Mouse (Mus musculus): ENCODE data around the gene Ppp1r21. TPM values are rescaled to one million over a fixed set of nuclear protein-coding genes. Genes with fewer than 3 reads are reported as not detected.

The Ppp1r21 gene
- polyA plus RNA-seq, 1 experiment = 47.7 TPM

GRCm38 (mm10) chr17:88613172-88613571 lies 83.3 kb downstream of the Ppp1r21 start:
- Histone ChIP-seq H3K27ac (ENCODE audit: insufficient read depth, low read depth, low read length) (no peak overlapping the region), H3K36me3 (ENCODE audit: control insufficient read depth, insufficient read depth, low read length) (no peaks in the 10 kb centered on the region), H3K4me3 (ENCODE audit: insufficient read depth, low read depth, low read length) (no peak overlapping the region), H3K27me3 (replicated peaks; ENCODE audit: control insufficient read depth, insufficient read depth, low read length) (no peaks in the 10 kb centered on the region), H3K4me1 (ENCODE audit: control insufficient read depth, insufficient read depth, low read length) (no peaks in the 10 kb centered on the region)
- TF ChIP-seq POLR2A (IDR thresholded peaks at IDR 0.05; ENCODE audit: low read depth, low read length) (no peak), CTCF (conservative IDR thresholded peaks at IDR 0.05; ENCODE audit: insufficient read depth, insufficient read length, low read depth, low read length) (no peak)
- WGBS = 85% methylated on average over 6 of the region's 6 CpGs
- no peak for DNase-seq

GRCm38 (mm10) chr17:88613721-88614120 lies 83.8 kb downstream of the Ppp1r21 start:
- TF ChIP-seq CTCF (conservative IDR thresholded peaks at IDR 0.05; ENCODE audit: insufficient read depth, insufficient read length, low read depth, low read length) = no peak
- TF ChIP-seq POLR2A (IDR thresholded peaks at IDR 0.05; ENCODE audit: low read depth, low read length) = no peak
- no peaks in the 10 kb centered on the region for H3K4me1 ChIP-seq (ENCODE audit: control insufficient read depth, insufficient read depth, low read length)
- WGBS = 96% methylated on average over 3 of the region's 3 CpGs
- H3K36me3 ChIP-seq (ENCODE audit: control insufficient read depth, insufficient read depth, low read length) = no peaks in the 10 kb centered on the region
- H3K4me3 ChIP-seq (ENCODE audit: insufficient read depth, low read depth, low read length) = no peak overlapping the region
- H3K27me3 ChIP-seq (replicated peaks; ENCODE audit: control insufficient read depth, insufficient read depth, low read length) = no peaks in the 10 kb centered on the region
- DNase-seq = no peak
- H3K27ac ChIP-seq (ENCODE audit: insufficient read depth, low read depth, low read length) = no peak overlapping the region

DNA sequence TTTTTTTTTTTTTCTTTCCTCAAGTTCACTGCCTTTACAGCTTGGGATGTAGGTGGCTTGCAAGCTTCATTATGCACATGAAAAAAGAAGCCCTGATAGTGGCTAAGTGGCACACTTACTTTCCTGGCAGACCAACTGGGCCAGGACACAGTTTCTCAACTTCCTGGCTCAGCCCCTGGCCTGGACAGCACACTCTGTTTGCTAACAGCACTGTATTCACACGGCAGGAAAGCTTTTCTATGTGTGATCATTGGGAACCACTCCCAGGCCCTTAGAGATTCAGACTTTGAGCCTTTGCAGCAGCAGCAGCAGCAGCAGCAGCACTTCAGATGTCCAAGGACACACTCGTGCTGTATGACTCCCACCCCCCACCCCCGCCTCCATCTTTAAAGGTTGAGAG lies 84.3 kb downstream of the Ppp1r21 start:
- 38% methylated on average over 3 of the region's 3 CpGs for WGBS
- Histone ChIP-seq H3K36me3 (ENCODE audit: control insufficient read depth, insufficient read depth, low read length) (no peaks in the 10 kb centered on the region), H3K27me3 (replicated peaks; ENCODE audit: control insufficient read depth, insufficient read depth, low read length) (no peaks in the 10 kb centered on the region), H3K4me1 (ENCODE audit: control insufficient read depth, insufficient read depth, low read length) (no peaks in the 10 kb centered on the region), H3K27ac (ENCODE audit: insufficient read depth, low read depth, low read length) (no peak overlapping the region), H3K4me3 (ENCODE audit: insufficient read depth, low read depth, low read length) (no peak overlapping the region)
- DNase-seq = no peak
- TF ChIP-seq CTCF (conservative IDR thresholded peaks at IDR 0.05; ENCODE audit: insufficient read depth, insufficient read length, low read depth, low read length) (no peak), POLR2A (IDR thresholded peaks at IDR 0.05; ENCODE audit: low read depth, low read length) (no peak)

GRCm38 (mm10) chr17:88614733-88615132 lies 84.8 kb downstream of the Ppp1r21 start:
- Histone ChIP-seq H3K27ac (ENCODE audit: insufficient read depth, low read depth, low read length) (no peak overlapping the region), H3K4me3 (ENCODE audit: insufficient read depth, low read depth, low read length) (no peak overlapping the region), H3K27me3 (replicated peaks; ENCODE audit: control insufficient read depth, insufficient read depth, low read length) (no peaks in the 10 kb centered on the region), H3K36me3 (ENCODE audit: control insufficient read depth, insufficient read depth, low read length) (no peaks in the 10 kb centered on the region), H3K4me1 (ENCODE audit: control insufficient read depth, insufficient read depth, low read length) (no peaks in the 10 kb centered on the region)
- no peak for DNase-seq
- TF ChIP-seq POLR2A (IDR thresholded peaks at IDR 0.05; ENCODE audit: low read depth, low read length) (no peak), CTCF (conservative IDR thresholded peaks at IDR 0.05; ENCODE audit: insufficient read depth, insufficient read length, low read depth, low read length) (no peak)
- WGBS = 100% methylated on average over 1 of the region's 1 CpGs

GRCm38 (mm10) chr17:88615492-88616155 lies 85.7 kb downstream of the Ppp1r21 start:
- Histone ChIP-seq H3K4me3 (ENCODE audit: insufficient read depth, low read depth, low read length) (no peak overlapping the region), H3K27me3 (replicated peaks; ENCODE audit: control insufficient read depth, insufficient read depth, low read length) (no peaks in the 10 kb centered on the region), H3K4me1 (ENCODE audit: control insufficient read depth, insufficient read depth, low read length) (no peaks in the 10 kb centered on the region), H3K36me3 (ENCODE audit: control insufficient read depth, insufficient read depth, low read length) (no peaks in the 10 kb centered on the region), H3K27ac (ENCODE audit: insufficient read depth, low read depth, low read length) (no peak overlapping the region)
- no peak for DNase-seq
- 71% methylated on average over 1 of the region's 1 CpGs for WGBS
- no peak for TF ChIP-seq POLR2A (IDR thresholded peaks at IDR 0.05; ENCODE audit: low read depth, low read length)
- no peak for TF ChIP-seq CTCF (conservative IDR thresholded peaks at IDR 0.05; ENCODE audit: insufficient read depth, insufficient read length, low read depth, low read length)

DNA sequence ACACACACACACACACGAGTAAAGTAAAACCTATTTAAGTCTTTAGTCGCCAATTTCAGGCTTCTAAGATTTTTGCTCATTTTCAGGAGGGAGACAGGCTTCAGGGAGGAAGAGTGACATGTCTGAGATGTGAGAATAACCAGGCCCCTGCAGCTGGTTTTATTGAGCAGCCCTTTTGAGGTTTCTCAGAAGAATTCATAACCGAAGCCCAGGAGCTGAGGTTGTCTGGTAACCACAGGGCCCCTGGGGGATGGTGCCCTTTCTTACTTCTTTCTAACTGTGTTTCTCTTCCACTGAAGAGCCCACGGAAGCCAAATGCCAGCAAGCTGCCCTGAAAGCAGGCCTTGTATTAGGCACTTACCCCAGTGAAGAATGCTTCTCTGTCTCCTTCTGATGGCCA lies 91.0 kb downstream of the Ppp1r21 start:
- Histone ChIP-seq H3K36me3 (ENCODE audit: control insufficient read depth, insufficient read depth, low read length) (no peaks in the 10 kb centered on the region), H3K4me3 (ENCODE audit: insufficient read depth, low read depth, low read length) (no peak overlapping the region), H3K27ac (ENCODE audit: insufficient read depth, low read depth, low read length) (no peak overlapping the region), H3K4me1 (ENCODE audit: control insufficient read depth, insufficient read depth, low read length) (peaks cover 7% of the 10 kb centered on the region), H3K27me3 (replicated peaks; ENCODE audit: control insufficient read depth, insufficient read depth, low read length) (no peaks in the 10 kb centered on the region)
- DNase-seq = no peak
- no peak for TF ChIP-seq POLR2A (IDR thresholded peaks at IDR 0.05; ENCODE audit: low read depth, low read length)
- no peak for TF ChIP-seq CTCF (conservative IDR thresholded peaks at IDR 0.05; ENCODE audit: insufficient read depth, insufficient read length, low read depth, low read length)
- WGBS = 89% methylated on average over 4 of the region's 4 CpGs

GRCm38 (mm10) chr17:88621374-88621773 lies 91.5 kb downstream of the Ppp1r21 start:
- WGBS = 77% methylated on average over 3 of the region's 3 CpGs
- H3K4me1 ChIP-seq (ENCODE audit: control insufficient read depth, insufficient read depth, low read length) = peaks cover 9% of the 10 kb centered on the region
- H3K4me3 ChIP-seq (ENCODE audit: insufficient read depth, low read depth, low read length) = no peak overlapping the region
- DNase-seq = no peak
- TF ChIP-seq POLR2A (IDR thresholded peaks at IDR 0.05; ENCODE audit: low read depth, low read length) (no peak), CTCF (conservative IDR thresholded peaks at IDR 0.05; ENCODE audit: insufficient read depth, insufficient read length, low read depth, low read length) (no peak)
- H3K27ac ChIP-seq (ENCODE audit: insufficient read depth, low read depth, low read length) = no peak overlapping the region
- H3K36me3 ChIP-seq (ENCODE audit: control insufficient read depth, insufficient read depth, low read length) = no peaks in the 10 kb centered on the region
- H3K27me3 ChIP-seq (replicated peaks; ENCODE audit: control insufficient read depth, insufficient read depth, low read length) = no peaks in the 10 kb centered on the region
